28 mouse cellular contexts compared by ENCODE assay signal in the genomic region with DNA sequence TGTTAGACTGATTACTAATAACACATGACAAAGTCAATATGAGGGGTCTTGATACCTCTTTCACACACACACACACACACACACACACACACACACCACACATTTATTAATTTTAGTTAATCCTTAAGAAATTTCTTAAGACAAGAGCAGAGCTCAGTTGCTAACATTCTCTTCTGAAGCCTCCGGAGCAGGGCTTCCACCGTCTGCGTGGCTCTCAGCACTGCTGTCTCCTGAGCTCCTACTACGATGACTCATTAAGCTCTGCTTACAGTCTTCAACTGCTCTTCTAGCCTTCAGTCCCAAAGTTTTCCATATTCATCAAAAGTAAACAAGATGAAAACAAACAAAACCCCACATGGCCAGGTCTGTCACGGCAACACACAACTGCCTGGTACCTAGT.
"Had no signal": no experiment of that assay in that cellular context is flagged by ENCODE, and none has a peak within 500 bp of the region (broad histone marks: within the 10 kb centered on the region; RNA-seq: fewer than 3 reads in every experiment).

No protein-coding gene starts in this region.

- H3K9ac ChIP-seq: heart, embryonic 13.5 days; heart, embryonic 15.5 days; hindbrain, embryonic 12.5 days; hindbrain, embryonic 15.5 days; kidney, embryonic 15.5 days; limb, embryonic 13.5 days; limb, embryonic 15.5 days; liver, embryonic 12.5 days; liver, embryonic 14.5 days had no signal

- ATAC-seq: hindbrain, postnatal 0 days; intestine, embryonic 16.5 days; liver, embryonic 12.5 days had no signal

- H3K36me3 ChIP-seq: heart, embryonic 13.5 days; heart, embryonic 15.5 days; hindbrain, embryonic 10.5 days; hindbrain, embryonic 12.5 days; hindbrain, embryonic 15.5 days; kidney, embryonic 15.5 days; limb, embryonic 13.5 days; limb, embryonic 15.5 days; liver, embryonic 12.5 days had no signal

- H3K4me1 ChIP-seq: hindbrain, embryonic 10.5 days; hindbrain, embryonic 15.5 days had no signal

- H3K4me3 ChIP-seq: gastrocnemius, adult 2 months; heart, embryonic 13.5 days; heart, embryonic 15.5 days; hindbrain, embryonic 10.5 days; hindbrain, embryonic 12.5 days; hindbrain, embryonic 15.5 days; kidney, embryonic 15.5 days; limb, embryonic 13.5 days; limb, embryonic 15.5 days; liver, embryonic 12.5 days had no signal

- H3K9me3 ChIP-seq: heart, embryonic 13.5 days; heart, embryonic 15.5 days; hindbrain, embryonic 10.5 days; hindbrain, embryonic 12.5 days; hindbrain, embryonic 15.5 days; kidney, embryonic 15.5 days; limb, embryonic 13.5 days; limb, embryonic 15.5 days; liver, embryonic 12.5 days had no signal

- DNase-seq: gastrocnemius, adult 2 months; gastrocnemius, postnatal 10 days; gastrocnemius, postnatal 25 days; heart, adult 18-20 months; heart, postnatal 14 days; heart, postnatal 36 days; kidney, adult 11 months; kidney, adult 2 months; kidney, adult 9 months; kidney, postnatal 14 days; kidney, postnatal 36 days; layer of hippocampus, adult 9-11 months; layer of hippocampus, postnatal 36 days; left cerebral cortex, postnatal 4 days had no signal

- H3K27ac ChIP-seq: gastrocnemius, adult 2 months; heart, embryonic 13.5 days; heart, embryonic 15.5 days; hindbrain, embryonic 10.5 days; hindbrain, embryonic 12.5 days; hindbrain, embryonic 15.5 days; hindbrain, postnatal 0 days; kidney, embryonic 15.5 days; kidney, postnatal 0 days; limb, embryonic 13.5 days; limb, embryonic 15.5 days; liver, embryonic 12.5 days; liver, embryonic 14.5 days had no signal

- H3K4me2 ChIP-seq: heart, embryonic 11.5 days; heart, embryonic 13.5 days; heart, embryonic 15.5 days; hindbrain, embryonic 12.5 days; hindbrain, embryonic 15.5 days; kidney, embryonic 15.5 days; limb, embryonic 13.5 days; limb, embryonic 15.5 days; liver, embryonic 12.5 days had no signal

- H3K27me3 ChIP-seq: heart, embryonic 13.5 days; hindbrain, embryonic 12.5 days; hindbrain, embryonic 15.5 days; kidney, embryonic 15.5 days; limb, embryonic 13.5 days; limb, embryonic 15.5 days had no signal
